Mouse (Mus musculus) heart, embryonic 16.5 days (tissue): Measurements from ENCODE around the gene Btn2a2. TPM values are rescaled to one million over a fixed set of nuclear protein-coding genes. Genes with fewer than 3 reads are reported as not detected.
"Not testable (repeated sequence)": the region's sequence is repeated elsewhere in the genome, so short reads cannot be mapped to it uniquely, and the experiment has no call there.

Source experiments
- ATAC-seq: fragments of 200-750 bp; cut with Nextera tagmentation; replicated peaks from 2 replicates; pipeline ENCODE4 v1.8.0; 2017; ENCODE audit warnings: moderate number of reproducible peaks; ENCODE audit not compliant: insufficient read depth, low FRiP score; ENCODE audit errors: extremely low read depth
- H3K27ac ChIP-seq: fragments of 300-500 bp; sonication (generic); 2 replicates; pipeline ENCODE4 v1.5.1; 2014; ENCODE audit warnings: mild to moderate bottlenecking, low read length, control low read depth, moderate library complexity
- H3K27me3 ChIP-seq: fragments of 300-500 bp; sonication (generic); 2 replicates; pipeline ENCODE4 v1.6.1; 2014; ENCODE audit warnings: low read length, mixed read lengths; ENCODE audit not compliant: control insufficient read depth, insufficient read depth
- H3K36me3 ChIP-seq: fragments of 300-500 bp; sonication (generic); 2 replicates; pipeline ENCODE4 v1.6.1; 2014; ENCODE audit not compliant: control insufficient read depth, insufficient read depth
- H3K4me1 ChIP-seq: fragments of 300-500 bp; sonication (generic); 2 replicates; pipeline ENCODE4 v1.6.1; 2014; ENCODE audit warnings: low read length, mixed read lengths; ENCODE audit not compliant: control insufficient read depth, insufficient read depth
- H3K4me2 ChIP-seq: fragments of 300-500 bp; sonication (generic); 2 replicates; pipeline ENCODE4 v1.6.1; 2014; ENCODE audit warnings: low read depth, mild to moderate bottlenecking, control low read depth, low read length
- H3K4me3 ChIP-seq: fragments of 300-500 bp; sonication (generic); 2 replicates; pipeline ENCODE4 v1.5.1; 2014; ENCODE audit warnings: mild to moderate bottlenecking, control low read depth, low read length
- H3K9ac ChIP-seq: fragments of 300-500 bp; sonication (generic); 2 replicates; pipeline ENCODE4 v1.6.1; 2014; ENCODE audit warnings: low read length, control low read depth
- H3K9me3 ChIP-seq: fragments of 300-500 bp; sonication (generic); replicated peaks from 2 replicates; pipeline ENCODE4 v1.6.1; 2016; ENCODE audit warnings: low read length; ENCODE audit not compliant: control insufficient read depth
- WGBS: fragments of 180-500 bp; shearing (Covaris S2); extraction: QIAGEN DNeasy Blood & Tissue Kit; methylation state at CpG from one replicate; pipeline ENCODE4 v1.1.7; 2014; 5-methylcytosine and 5-hydroxymethylcytosine counted together
- polyA plus RNA-seq: library from polyadenylated mRNA; unstranded; fragments of >200 nt; fragmentation: Nextera tagmentation; extraction: Ambion mirVana; gene quantifications from 2 replicates; pipeline ENCODE4 v1.2.1, GENCODE M21; 2015

Gene Btn2a2
- polyA plus RNA-seq = 0.29 and 0.34 TPM in 2 replicates

- H3K4me1 ChIP-seq = peaks cover 18% of the 10 kb centered on the region
- peaks cover 4% of the 10 kb centered on the region for H3K27me3 ChIP-seq
- no peak within 1 kb of the TSS for H3K27ac ChIP-seq
- no peaks in the 10 kb centered on the region for H3K9me3 ChIP-seq
- H3K4me3 ChIP-seq = peak within 1 kb of the TSS; percentile 53
- 4% methylated on average over 13 of the region's 14 CpGs for WGBS
- peak; percentile 94 for ATAC-seq
- H3K4me2 ChIP-seq = peak within 1 kb of the TSS; percentile 87
- H3K9ac ChIP-seq = peak within 1 kb of the TSS; percentile 62; the same call in 1 of the 2 replicates
- H3K36me3 ChIP-seq = no peaks in the 10 kb centered on the region
Measured at GRCm38 (mm10) chr13:23488400-23489322, at the start of gene Btn2a2. TSS of gene Btn2a2 (minus strand) at chr13:23488857.

- WGBS = 79% methylated on average over 5 of the region's 5 CpGs
- H3K36me3 ChIP-seq = no peaks in the 10 kb centered on the region
- no peak overlapping the region for H3K27ac ChIP-seq
Measured at GRCm38 (mm10) chr13:23538249-23538648, 49.6 kb upstream of the Btn2a2 start.

GRCm38 (mm10) chr13:23537006-23537710 lies 48.5 kb upstream of the Btn2a2 start:
- H3K36me3 ChIP-seq = no peaks in the 10 kb centered on the region
- peak overlapping the region; percentile 75; the same call in 1 of the 2 replicates for H3K4me2 ChIP-seq
- H3K9ac ChIP-seq = no peak overlapping the region
- no peak for ATAC-seq
- peaks cover 28% of the 10 kb centered on the region for H3K4me1 ChIP-seq
- H3K27me3 ChIP-seq = no peaks in the 10 kb centered on the region
- no peak overlapping the region for H3K4me3 ChIP-seq
- H3K27ac ChIP-seq = no peak overlapping the region
- WGBS = 74% methylated on average over 3 of the region's 3 CpGs
- no peaks in the 10 kb centered on the region for H3K9me3 ChIP-seq

More at GRCm38 (mm10) chr13:23538249-23538648, 49.6 kb upstream of the Btn2a2 start:
- Histone ChIP-seq H3K4me2 (no peak overlapping the region), H3K9me3 (no peaks in the 10 kb centered on the region), H3K4me1 (peaks cover 23% of the 10 kb centered on the region), H3K4me3 (no peak overlapping the region), H3K27me3 (no peaks in the 10 kb centered on the region), H3K9ac (no peak overlapping the region)
- no peak for ATAC-seq

GRCm38 (mm10) chr13:23536076-23536822 lies 47.6 kb upstream of the Btn2a2 start:
- no peaks in the 10 kb centered on the region for H3K9me3 ChIP-seq
- H3K4me1 ChIP-seq = peaks cover 32% of the 10 kb centered on the region
- no peak for ATAC-seq
- WGBS = 22% methylated on average over 7 of the region's 7 CpGs
- H3K4me2 ChIP-seq = peak overlapping the region; percentile 75
- no peaks in the 10 kb centered on the region for H3K27me3 ChIP-seq
- H3K9ac ChIP-seq = peak overlapping the region; percentile 61
- H3K27ac ChIP-seq = peak overlapping the region; percentile 42; the same call in 1 of the 2 replicates
- peak overlapping the region; percentile 48 for H3K4me3 ChIP-seq
- no peaks in the 10 kb centered on the region for H3K36me3 ChIP-seq

GRCm38 (mm10) chr13:23535137-23536075 lies 46.7 kb upstream of the Btn2a2 start, which contains the start of gene Hist1h3g:
TSS of gene Hist1h3g (plus strand) at chr13:23535422.
- WGBS = under 1% methylated on average over 53 of the region's 62 CpGs
- Histone ChIP-seq H3K4me3 (peak within 1 kb of the TSS; percentile 61), H3K9ac (peak within 1 kb of the TSS; percentile 72), H3K4me1 (peaks cover 32% of the 10 kb centered on the region), H3K27ac (peak within 1 kb of the TSS; percentile 92), H3K4me2 (peak within 1 kb of the TSS; percentile 75)
- H3K27me3 ChIP-seq, H3K9me3 ChIP-seq, H3K36me3 ChIP-seq: not testable (repeated sequence)
- peak; percentile 83 for ATAC-seq

DNA sequence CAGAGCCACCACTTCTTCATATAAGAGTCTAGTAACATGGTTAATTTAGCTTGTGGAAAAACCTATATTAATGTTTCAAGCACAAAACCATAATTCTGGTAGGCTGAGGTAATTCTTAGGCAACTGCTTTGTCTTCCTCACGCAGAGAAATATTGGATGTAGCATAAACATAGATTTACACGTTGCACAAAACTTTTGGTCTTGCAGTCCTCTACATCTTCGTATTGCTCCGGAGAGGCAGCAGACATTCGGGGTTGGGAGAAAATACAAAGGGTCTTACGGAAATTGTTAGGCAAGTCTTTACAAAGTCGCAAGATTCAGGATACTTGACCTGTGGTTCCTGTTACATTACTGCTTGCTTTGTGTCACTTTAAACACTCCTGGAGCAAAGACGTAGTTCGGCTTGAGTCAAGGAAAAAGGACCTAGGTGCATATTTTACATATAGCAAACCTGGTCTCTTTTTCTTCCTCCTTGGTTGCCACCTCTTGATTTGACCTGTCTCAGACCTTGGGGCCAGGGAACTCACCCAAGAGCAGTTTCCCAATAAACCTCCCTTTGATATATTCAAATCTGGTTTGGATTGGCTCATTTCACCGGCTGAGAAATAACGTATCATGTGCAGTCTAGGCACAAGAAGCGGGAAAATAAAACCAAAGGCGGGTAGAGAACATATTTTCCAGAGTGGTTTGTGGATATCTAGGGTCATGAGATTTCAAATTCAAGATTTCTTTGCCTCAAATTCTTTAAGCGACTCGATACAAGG lies 45.9 kb upstream of the Btn2a2 start:
- Histone ChIP-seq H3K4me3 (peak overlapping the region; percentile 61), H3K36me3 (no peaks in the 10 kb centered on the region), H3K27ac (peak overlapping the region; percentile 92), H3K4me2 (peak overlapping the region; percentile 75), H3K27me3 (no peaks in the 10 kb centered on the region), H3K9ac (peak overlapping the region; percentile 72), H3K9me3 (no peaks in the 10 kb centered on the region), H3K4me1 (peaks cover 32% of the 10 kb centered on the region)
- WGBS = under 1% methylated on average over 15 of the region's 15 CpGs
- ATAC-seq = 0 out of 2 replicates have a peak, but pooled peaks have one; percentile 0

DNA sequence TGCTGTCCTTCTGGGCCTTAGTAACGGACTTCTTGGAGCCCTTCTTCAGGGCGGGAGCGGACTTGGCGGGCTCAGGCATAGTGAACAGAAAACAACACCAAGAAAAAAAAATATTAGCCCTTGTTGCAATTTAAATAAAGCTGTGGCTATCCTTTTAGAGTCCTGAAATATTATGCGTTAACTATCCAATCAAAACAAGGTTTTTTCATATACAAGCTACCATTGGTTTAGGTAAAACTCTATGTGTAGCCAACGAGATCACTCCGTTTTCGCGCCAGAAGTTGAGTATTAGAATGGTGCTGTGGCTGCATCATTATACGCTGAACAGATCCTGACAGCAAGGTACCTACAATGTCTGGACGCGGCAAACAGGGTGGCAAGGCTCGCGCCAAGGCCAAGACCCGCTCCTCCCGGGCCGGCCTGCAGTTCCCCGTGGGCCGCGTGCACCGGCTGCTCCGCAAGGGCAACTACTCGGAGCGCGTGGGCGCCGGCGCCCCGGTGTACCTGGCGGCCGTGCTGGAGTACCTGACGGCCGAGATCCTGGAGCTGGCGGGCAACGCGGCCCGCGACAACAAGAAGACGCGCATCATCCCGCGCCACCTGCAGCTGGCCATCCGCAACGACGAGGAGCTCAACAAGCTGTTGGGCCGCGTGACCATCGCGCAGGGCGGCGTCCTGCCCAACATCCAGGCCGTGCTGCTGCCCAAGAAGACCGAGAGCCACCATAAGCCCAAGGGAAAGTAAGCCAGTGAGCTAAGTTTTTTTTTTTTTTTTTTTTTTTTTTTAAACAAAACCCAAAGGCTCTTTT lies 45.1 kb upstream of the Btn2a2 start, which contains the start of gene Hist1h2af:
Gene Hist1h2af, plus strand, starts transcription at position 347 of the 808 bp plus-strand sequence.
- peak within 1 kb of the TSS; percentile 99 for H3K27ac ChIP-seq
- not testable (repeated sequence) for H3K27me3 ChIP-seq, H3K9me3 ChIP-seq, H3K36me3 ChIP-seq
- peak within 1 kb of the TSS; percentile 90 for H3K9ac ChIP-seq
- under 1% methylated on average over 24 of the region's 53 CpGs for WGBS
- H3K4me3 ChIP-seq = peak within 1 kb of the TSS; percentile 77
- ATAC-seq = 0 out of 2 replicates have a peak, but pooled peaks have one; percentile 21
- peak within 1 kb of the TSS; percentile 75 for H3K4me2 ChIP-seq
- peaks cover 34% of the 10 kb centered on the region for H3K4me1 ChIP-seq
